Mouse (Mus musculus) monocyte, adult 5-6 weeks (primary cell): ENCODE results near the gene Cfap70. TPM values are rescaled to one million over a fixed set of nuclear protein-coding genes. Genes with fewer than 3 reads are reported as not detected.

Experiments
- ATAC-seq: fragments of 153-309, 156-312 bp; replicated peaks from 2 replicates; pipeline ENCODE4 v1.8.0; 2017; ENCODE audit warnings: mild to moderate bottlenecking; ENCODE audit not compliant: low TSS enrichment, insufficient number of reproducible peaks, severe bottlenecking, poor library complexity, low FRiP score
- total RNA-seq: library from RNA; stranded (forward); fragments of 200-1000, 200-491, 200-594 nt; gene quantifications from 3 replicates; pipeline ENCODE4 v1.2.3, GENCODE M21; 2017

The Cfap70 gene
- total RNA-seq, result not detected in 3 replicates

DNA sequence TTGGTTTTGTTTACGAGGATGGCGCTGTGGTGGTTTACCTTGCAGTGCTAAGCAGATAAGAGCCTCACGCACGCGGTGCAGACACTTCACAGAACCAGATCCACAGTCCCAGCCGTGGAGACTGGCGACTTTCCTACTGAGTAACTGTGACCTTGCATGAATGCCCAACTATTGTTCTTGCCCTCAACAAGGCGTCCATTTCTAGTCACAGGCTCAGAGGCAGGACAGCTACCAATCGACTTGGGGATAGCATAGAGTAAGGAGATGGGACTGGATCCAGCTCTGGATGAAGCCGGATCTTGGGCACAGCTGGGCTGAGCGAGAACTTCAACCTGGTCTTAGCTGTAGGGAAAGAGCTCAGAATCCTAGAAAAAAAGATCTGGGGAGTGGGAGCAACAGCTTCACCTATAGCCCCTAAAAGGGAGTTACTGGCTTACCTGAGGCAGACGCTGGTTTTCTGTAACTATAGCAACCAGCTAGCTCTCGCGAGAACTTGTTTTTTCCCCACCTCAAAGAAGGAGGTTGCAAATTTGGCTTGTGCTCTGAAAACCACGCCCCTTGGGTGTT is at the start of gene Cfap70:
TSS of gene Cfap70 (minus strand) at position 462 of the 567 bp plus-strand sequence.
- ATAC-seq, result no peak

DNA sequence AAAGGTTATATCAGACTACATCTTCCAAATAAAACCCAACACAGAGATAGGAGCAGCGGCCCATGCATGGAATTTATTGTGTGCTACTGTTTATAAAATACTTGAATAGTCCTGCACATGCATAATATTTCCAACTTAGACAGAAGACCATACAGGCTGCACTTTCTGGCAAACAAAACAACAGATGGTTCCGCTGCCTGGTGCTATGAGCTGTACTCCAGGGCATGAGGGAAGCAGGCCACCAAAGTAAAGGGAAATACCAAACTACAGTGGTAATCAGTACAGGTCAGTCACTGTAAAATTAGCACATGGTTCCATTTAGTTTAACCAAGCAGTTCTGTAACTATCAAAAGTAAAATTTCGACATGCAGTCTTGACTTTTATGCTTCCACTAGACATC is 48.0 kb upstream of the Cfap70 start:
- no peak for ATAC-seq

DNA sequence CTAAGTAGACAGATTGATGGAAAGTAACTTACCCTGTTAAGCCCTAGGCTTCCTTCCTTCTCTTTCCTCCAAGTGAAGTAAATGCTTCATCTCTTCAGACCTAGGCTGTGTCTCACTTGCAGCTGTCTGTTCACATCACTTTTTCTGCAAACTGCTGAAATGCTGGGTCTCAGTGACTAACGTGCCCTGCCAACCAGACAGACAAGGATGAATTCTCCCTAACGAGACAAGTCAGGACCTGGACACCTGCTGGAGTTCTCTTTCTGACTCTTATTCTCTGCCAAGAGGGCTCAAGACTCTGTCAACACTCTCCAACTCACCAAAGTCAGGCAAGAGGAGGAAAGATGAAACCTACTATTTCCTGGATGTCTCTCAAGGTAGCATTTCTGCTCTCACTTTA is 44.6 kb upstream of the Cfap70 start, which contains the start of gene Mss51:
TSS of gene Mss51 (minus strand) at position 299 of the 400 bp plus-strand sequence.
- no peak for ATAC-seq

DNA sequence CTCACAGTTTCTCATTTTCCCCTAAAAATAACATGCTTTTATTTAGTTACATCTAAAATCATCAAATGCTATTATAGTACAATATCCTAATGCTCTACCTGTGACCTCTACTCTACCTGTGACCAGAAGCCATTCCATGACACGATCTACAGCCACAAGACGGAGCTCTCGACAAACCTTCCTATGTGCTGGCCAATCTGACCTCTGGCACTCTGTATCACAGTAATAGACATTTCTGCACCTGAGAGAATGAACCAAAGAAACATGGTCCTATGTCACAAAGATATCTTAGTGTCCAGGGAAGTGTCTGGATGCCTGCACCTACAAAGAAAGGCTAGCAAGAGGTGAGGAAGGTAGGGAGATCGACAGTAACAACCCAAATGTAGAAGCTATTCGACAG is 34.0 kb upstream of the Cfap70 start:
- ATAC-seq, result no peak

DNA sequence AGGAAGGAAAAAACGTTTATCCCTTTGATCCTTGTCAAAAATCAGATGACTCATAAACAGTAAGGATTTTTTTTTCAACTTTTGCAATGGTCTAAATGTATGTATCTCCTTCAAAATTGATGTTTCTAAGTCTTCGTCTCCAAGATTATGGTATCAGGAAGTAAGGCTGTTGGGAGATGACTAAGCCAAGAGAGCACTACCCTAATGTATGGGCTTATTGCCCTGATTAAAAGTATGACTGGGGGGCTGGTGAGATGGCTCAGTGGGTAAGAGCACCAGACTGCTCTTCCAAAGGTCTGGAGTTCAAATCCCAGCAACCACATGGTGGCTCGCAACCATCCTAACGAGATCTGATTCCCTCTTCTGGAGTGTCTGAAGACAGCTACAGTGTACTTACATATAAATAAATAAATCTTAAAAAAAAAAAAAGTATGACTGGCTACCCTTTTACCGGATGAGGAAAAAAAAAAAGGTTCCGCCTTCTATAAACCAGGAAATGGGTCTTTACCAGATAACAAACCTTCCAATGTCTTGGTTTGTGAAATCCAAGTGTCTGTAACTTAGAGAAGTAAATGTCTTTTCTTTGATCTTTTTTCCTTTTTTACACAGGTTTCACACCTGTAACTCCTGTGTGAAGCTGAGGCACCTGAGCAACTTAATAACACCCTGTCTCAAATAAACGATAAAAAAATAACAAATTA is 30.2 kb upstream of the Cfap70 start:
- ATAC-seq, result no peak

DNA sequence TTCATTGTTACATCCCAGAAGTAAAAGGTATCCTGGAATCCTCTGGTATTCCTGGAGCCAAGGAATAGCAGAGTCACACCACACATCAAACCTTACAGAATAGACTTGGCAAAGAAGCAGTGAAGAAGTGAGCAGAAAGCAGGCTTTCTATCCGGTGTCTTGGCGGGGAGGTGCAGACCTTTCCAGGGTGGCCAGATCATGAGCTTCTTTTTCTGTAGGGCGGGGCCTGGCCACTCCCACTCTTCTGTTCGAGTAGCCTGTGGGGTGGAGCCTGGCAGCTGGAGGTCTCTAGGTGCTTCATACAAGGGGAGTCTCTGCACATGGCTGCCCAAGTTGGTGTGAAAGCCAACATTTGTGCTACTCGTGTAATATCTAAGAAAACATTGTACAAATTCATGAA is 29.2 kb upstream of the Cfap70 start:
- ATAC-seq, result no peak

DNA sequence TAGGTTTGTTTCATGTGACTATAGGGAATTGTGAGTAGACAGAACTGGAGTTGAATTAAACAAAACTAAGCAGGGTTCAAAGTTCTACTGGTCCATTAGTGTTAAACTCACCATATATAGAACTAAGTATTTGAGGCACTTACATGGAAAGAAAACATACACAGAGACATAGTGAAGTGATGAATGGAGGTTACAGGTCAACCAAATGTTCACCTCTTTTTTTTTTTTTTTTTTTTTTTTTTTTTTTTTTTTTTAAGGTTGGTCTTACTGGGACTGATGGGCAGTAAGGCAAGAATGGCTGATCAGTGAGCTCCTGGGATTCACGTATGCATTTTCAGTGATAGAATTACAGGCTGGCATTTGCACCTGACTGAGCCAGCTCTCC is 28.2 kb upstream of the Cfap70 start:
- ATAC-seq, result no peak

DNA sequence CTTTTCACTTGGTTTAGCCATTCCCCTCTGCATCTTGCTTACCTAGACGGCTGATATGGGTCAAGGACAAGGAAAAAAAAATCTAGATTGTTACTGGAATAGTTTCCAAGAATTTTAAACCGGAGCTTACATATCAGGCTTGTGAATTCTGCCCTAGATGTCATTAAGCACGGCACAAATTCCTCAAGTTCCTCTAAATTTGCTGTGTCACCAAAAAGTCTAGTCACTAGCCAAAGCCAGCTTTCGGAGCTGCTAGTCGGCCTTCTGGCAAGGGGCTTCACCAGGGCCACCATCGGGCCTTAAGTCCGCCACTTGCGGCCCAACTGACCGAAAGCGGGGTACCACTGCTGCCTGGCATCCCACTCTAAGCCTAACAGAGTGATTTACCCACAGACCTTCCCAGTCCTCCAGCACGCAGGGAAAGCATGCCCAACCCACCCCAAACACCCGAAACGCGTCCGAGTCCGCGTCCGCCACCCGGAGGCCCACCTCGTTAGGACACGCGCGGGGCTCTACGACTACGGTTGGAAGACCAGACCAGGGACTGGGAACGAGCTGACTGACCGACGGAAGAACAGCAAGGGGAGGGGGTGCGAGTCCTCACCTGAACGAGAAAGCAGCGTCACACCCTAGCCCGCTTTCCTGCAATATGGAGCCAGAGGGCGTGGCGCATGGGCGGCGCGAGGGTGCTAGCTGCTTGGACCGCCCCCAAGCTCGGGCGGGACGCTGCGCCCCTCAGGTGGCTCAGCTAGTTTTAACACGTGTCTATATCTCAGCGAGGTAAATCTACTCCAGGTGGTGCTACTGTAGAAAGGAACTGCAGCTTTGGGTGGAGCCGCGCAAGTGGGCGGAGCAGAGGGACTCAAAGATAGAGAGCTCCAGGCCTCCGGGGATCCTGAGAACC is 27.5 kb upstream of the Cfap70 start, which contains the start of gene Anxa7:
TSS of gene Anxa7 (minus strand) at position 843 of the 904 bp plus-strand sequence.
- ATAC-seq, result peak; percentile 52; the same call in 1 of the 2 replicates

DNA sequence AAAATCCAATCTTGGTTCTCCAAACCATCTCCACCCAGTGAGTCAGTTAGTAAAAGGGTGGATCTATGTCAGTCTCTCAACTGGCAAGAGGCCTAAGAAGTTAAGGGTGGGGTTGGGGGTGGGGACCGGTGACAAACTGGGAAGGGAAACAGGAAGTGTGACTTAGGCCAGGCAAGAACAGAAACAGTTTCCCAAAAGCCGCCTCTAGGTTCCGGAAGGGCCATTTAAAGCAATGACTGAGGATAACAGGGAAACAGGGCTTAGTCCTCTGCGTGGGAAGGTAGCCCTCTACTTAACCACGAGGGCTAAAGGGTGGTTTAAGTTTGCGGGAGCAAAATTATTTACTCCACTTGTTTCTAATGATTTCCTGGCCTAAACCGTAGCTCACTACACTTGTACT is 26.8 kb upstream of the Cfap70 start:
- ATAC-seq, result peak; percentile 70

DNA sequence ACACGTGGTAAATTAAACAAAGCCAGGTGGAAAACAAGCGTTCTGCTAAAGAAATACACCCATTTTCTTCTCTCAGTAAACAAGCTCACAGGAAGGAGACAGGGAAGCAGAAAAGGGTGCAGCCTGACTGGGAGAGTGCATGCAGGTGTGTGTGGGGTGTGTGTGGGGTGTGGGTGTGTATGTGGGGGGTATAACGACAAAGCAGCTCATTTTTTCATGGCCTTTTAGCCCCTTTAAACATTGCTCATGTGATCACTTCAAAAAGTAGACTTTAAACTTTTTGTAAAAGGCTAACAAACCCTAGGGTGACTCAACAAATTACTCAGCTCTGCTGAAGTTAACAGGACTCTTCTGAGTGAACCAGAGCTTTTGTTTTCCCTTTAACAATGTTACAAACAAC is 26.4 kb upstream of the Cfap70 start:
- ATAC-seq, result no peak

DNA sequence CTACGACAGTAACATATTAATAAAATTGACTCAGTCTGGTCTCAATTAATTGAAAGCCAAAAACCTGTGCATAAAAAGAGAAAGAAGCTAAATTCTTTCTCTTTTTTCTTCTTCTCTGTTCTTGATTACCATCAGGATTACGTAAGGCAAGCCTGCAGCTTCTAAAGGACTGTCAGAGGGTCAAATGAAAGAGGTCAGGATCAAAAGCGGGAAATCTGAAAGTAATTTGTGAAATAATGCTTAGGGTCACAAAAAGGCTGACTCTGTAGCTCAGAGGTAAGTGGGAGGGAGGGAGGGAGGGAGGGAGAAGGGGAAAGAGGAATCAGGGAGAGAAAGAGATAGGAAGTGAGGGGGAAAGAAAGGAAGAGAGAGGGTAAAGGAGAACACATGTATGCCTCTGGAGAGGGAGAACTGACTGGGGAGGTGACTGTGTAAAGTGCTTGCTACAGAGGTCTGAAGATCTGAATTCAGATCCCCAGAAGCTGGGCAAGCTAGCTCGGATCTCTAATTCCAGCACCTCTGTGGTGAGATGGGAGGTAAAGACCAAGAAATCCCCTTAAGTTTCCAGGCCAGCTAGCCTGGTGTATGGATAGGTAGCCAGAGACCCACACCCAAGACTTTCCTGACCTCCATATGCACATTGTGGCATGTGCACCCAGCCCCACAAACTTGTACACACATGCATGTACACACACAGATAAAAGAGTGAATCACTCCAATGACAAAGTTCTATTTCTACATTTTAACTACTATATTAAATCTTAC is 25.4 kb upstream of the Cfap70 start:
- ATAC-seq, result no peak

DNA sequence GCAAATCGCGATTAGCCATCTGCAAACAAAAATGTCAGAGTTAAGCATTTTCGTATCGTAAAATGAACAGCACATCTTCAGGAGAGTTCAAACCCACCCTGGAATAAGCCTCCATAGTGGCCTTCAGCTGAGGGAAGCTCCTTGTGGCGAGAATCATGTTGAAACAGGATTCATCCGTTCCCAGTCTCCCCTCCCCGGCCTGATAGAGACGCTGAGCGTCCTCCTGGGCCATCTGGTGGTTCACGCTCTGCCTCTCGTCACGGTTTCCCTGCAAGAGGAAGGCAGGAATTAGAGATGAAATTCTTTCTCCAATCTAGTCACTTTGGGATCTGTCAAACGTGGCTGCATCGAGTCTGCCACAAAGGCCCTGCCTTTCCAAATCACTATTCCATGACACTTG is 8.2 kb upstream of the Cfap70 start:
- no peak for ATAC-seq

DNA sequence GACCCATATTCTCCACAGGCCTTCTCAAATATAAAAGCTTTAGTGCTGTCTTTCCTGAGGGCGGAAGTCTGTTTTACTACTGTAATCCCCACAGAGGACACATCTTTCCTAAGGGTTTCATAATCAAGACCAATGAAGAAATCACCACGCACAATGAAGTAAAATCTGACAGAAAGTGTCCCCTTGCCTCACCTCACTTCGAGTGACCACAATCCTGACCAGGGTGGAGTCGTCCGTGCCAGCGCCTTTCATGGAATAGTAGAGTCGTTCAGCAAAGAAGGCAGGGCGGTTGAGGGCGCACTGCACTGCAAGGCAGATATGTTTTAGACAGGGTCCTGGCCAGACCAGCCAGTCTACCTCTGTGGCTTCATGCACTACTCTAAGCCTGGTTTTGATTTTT is 6.4 kb upstream of the Cfap70 start:
- no peak for ATAC-seq

DNA sequence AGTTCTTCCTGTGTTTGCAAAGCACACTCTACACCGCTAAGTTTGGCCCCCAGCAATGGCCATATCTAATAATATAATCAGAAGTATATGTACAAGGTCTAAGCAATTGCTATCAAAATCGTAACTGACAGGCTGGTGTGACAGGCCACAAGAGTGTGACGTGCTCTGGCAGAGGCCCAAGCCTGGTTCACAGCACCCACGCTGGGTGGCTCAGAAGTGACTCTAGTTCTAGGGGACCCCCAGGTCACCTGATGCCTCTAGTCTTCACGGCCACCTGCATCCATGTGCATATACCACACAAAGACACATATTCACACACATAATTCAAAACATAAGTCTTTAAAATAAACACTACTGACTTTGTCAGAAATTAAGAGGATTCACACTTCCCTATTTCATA is 903 bp upstream of the Cfap70 start:
- no peak for ATAC-seq

DNA sequence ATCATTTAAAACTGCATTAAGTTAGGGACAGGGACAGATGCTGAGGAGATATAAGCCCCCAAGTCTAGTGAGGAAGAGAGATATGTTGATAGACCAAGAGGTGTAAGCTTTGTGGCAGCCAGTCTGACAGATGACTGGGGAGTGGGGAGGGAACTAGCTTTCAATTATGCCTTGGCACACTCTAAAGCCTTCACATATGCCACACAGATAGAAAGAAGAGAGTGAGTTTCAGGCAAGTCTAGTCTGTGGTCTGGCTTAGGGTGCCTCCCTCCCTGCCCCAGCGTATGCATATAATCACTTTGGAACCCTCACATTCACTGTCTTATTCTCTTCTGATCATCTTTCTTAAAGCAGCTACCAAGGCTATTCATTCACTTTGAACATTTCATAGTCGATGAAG is 724 bp downstream of the Cfap70 start:
- ATAC-seq, result no peak

DNA sequence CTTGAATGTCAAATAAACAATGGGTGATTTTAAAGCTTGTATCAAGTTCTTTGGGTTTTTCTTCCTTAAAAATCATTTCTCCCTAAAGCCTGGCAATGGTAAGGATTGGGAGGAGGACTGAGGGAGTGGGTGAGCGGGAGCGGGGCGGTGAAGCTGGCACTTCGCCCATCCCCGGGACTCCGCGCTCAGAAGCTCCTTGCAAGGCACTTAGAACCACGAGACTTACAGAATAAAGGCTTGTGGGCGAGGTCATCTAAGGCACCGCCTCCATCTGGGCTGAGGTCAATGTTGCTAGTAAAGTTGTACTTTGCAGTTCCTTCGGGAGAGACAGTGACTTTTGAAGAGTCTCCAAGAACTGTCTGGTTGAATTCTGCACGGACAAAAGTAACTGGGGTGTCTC is 4.8 kb downstream of the Cfap70 start:
- ATAC-seq, result no peak

DNA sequence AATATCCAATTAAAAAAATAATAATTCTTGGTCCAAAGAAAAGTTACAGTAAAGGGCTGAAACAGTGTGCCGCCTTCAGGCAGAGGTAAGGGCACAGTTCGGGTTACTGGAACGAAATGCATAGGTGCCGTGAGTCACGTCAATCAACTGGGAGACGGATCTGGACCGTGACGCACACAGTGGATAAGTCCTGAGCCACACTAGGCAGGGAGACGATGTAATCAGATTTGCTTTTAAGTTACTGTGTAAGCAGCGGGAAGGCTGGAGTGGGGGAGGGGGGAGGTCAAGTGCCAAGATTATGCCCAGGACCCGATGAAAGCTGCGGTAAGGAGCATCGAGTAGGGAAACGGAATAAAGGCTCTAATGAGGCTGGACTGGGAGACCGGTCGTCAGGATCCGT is 9.8 kb downstream of the Cfap70 start:
- no peak for ATAC-seq

DNA sequence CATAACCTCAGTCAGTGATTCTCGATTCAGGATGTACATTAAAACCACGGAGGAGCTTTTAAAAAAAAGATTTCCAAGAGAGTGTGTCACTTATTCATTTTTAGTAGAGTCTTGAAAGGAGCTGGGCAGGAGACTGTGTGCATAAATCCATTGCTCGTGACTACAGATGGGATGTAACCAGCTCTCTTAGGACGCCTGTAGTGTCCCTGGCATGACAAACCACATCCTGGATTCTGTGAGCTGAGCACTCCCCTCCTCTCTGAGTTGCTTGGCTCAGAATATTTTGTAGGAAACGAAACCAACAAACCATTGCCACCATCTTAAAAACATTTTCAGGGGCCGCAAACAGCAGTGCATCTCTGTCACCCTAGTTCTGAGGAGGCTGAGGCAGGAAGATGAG is 15.1 kb downstream of the Cfap70 start:
- ATAC-seq, result no peak

DNA sequence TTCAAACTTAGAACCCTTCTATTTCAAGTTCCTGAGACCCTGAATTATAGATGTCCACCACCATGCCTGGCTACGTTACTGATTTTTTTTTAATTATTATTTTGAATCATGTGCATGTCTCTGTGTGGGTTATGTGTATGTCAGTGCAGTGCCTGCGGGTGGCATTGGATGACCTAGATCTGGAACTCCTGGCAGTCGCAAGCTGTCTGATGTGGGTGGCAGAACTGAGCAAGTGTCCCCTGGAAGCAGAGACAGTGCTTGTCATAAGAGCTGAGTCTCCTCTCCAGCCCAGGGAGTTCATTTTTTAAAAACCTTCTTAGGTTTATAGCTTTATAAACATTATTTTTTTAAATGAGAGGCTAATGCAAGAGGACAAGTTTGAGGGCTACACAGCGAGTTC is 19.6 kb downstream of the Cfap70 start:
- no peak for ATAC-seq
